Mouse (Mus musculus): ENCODE data around the gene Uqcr10.
A peak's percentile ranks its signal among the peaks of the same experiment; 100 is the strongest.
"Not testable (repeated sequence)": the region's sequence is repeated elsewhere in the genome, so short reads cannot be mapped to it uniquely, and the experiment has no call there.

The Uqcr10 gene

DNA sequence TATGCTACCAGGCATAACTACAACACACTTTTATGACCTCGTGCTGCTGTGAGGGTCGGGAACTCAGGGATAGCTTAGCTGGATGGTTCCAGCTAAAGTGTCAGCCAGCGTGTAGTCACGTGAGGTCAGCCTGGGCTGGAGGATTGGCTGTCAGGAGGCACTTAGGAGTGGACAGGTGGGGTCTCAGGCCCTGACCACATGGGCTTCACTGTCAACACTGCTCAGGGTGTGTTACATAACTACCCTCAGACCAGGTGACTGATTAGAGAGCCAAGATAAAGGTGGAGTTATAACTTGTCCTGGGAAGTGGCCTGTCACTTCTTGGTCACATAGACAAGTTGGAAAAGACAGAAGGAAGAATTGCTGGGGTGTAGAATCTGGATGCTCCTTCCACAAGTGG is 11.5 kb upstream of the Uqcr10 start:
- no peak for DNase-seq (ENCODE audit: low spot score)

DNA sequence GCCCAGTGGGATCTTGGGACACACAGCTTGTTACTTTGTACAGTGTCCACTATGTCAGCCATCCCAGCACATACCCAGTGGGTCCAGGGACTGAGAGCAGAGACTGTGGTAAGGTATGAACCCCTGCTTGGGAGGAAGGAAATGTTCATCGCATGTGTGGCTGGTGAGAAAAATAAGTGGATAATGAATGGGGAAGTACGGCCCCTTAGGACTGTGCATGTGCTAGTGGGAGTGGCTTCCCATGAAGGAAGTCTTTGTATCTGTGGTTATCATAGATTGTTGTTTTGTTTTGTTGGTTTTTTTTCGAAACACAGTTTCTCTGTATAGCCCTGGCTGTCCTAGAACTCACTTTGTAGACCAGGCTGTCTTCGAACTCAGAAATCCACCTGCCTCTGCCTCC is 10.6 kb upstream of the Uqcr10 start:
- no peak for DNase-seq (ENCODE audit: low spot score)

DNA sequence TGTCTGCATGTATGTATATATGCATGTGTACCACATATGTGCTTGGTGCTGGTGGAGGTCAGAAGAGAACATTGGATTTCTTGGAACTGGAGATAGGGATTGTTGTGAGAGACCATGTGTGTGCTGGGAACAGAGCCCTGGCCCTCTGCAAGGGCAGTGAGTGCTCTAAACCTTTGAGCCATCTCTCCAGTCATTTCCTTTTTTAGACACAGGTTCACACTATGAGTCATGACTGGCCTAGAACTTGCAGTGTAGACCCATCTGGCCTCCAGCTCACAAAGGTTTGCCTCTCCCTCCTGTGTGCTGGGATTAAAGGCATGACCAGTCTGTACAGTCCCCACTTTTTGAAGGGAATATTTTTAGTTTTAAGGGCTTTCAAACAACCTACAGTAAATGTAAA is 8.7 kb upstream of the Uqcr10 start:
- DNase-seq (ENCODE audit: low spot score): no peak

DNA sequence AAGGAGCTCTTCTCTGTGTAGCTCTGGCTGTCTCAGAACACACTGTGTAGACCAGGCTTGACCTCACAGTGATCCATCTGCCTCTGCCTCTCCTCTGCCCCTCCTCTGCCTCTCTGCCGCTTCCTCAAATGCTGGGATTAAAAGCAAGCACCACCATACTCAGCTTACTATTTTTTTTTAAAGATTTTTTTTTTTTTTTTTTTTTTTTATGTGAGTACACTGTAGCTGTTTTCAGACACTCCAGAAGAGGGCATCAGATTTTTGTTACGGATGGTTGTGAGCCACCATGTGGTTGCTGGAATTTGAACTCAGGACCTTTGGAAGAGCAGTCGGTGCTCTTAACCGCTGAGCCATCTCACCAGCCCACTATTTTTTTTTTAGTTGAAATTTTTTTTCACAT is 6.0 kb upstream of the Uqcr10 start:
- DNase-seq (ENCODE audit: low spot score): not testable (repeated sequence)

DNA sequence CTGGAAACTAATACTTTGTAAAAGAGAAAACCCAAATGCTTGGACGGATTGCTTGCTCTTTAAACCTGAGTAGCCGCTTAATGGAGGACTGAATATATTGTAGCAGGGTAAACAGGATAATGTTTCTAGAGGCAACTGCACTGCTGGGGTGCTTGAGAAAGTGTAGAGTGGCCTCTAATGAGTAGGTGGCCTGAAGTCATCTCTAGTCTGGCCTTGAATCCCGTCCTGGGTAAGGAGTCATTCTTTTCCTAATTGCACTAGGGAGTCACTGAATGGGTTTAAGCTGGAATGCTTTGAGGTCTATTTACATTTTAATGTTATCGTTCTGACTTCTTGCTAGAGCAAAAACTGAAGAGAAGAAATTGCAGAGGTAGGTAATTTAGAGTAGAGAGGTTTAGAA is 1.0 kb upstream of the Uqcr10 start:
- no peak for DNase-seq (ENCODE audit: low spot score)

DNA sequence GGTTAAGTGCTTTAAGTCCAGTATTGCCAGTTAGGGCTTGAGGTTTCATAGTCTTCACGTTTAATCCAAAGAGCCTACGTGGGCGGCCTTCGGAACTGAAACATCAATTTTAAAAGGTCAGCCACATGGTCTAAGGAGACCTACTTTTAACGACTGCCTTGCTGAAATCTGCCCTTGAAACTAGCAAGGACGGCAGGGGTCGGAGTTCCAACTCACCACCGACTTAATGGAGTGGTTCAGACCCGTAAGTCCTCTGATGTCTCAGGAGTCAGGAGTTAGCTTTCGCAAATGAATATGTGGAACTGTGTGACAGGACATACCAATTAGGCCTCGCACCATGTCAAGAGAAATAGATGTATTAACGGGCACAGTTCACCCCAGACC is 462 bp downstream of the Uqcr10 start:
- no peak for DNase-seq (ENCODE audit: low spot score)

DNA sequence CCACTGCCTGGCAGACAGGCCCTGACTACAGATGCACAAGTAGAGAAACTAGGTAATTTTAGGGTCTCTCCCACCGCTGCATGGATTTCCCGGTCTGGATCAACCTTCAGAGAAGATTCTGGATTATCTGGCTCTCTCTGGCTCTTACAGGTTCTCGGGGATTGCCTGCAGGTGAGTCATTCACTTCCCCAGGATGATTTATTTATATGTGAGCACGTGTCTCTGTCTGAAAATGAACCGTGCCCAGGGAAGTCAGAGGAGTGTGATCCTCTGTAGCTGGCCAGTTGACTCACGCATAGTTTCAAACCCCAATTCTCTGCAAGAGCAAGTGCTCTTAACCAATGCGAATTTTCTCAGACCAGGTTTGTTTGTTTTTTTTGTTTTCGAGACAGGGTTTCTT is 3.4 kb downstream of the Uqcr10 start:
- no peak for DNase-seq (ENCODE audit: low spot score)

DNA sequence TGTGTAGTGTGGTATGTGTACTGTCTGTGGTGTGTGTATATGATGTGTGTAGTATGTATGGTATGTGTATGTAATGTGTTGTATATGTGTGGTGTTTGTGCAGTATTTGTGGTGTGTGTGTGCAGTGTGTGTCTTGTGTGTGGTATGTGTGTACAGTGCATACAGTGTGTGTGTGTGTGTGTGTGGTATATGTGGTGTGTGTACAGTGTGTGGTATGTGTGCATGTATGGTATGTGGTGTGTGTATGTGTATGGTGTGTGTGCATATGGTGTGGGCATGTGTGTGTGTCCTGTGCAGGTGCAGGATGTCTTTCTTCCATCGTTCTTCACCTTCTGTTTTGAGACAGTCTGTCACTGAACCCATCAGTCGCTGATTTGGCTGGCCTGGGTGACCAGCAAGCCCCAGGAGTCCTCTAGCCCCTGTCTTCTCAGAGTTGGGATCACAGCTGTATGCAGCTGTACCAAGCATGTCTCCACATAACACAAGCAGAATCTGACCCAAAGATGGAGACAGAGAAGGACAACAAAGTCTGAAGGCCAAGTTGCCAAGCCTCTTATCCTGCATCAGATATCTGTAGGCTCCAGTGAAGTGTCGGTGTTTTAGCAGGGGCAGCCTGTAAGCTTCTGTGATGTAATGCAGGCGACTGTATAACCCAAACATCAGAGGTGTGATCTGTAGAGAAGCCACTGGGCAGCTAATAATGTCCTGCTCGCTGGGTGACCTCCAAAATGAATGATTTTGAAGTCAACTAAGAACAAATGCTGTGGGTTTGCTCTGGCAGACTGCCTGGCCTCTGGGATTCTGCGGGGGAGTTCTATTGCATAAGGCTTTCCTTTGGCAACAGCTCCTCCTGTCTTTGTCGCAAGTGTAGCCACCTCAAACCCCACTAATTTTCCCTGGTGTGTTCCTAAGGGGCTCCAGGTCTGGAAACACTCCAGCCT is 6.8 kb downstream of the Uqcr10 start:
- DNase-seq (ENCODE audit: low spot score): peak; percentile 87

DNA sequence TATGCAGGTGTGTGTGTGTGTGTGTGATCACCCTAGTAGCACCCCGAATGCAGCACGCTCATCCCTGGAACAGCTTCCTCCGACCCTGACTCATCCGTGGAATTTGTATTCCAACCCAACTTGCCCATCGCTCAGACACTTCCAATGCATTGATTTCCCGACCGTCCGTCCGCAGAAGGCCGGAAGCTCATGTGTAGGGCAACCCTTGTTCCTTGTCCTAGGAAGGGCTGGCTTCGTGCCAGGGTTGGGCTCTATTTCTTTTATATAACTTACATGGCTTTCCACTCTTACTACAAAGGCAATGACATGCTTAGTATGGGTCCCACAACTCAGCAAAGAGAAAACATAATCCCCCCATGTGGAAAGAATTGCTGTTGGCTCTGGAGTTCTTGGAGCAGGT is 12.0 kb downstream of the Uqcr10 start:
- peak; percentile 58 for DNase-seq (ENCODE audit: low spot score)

DNA sequence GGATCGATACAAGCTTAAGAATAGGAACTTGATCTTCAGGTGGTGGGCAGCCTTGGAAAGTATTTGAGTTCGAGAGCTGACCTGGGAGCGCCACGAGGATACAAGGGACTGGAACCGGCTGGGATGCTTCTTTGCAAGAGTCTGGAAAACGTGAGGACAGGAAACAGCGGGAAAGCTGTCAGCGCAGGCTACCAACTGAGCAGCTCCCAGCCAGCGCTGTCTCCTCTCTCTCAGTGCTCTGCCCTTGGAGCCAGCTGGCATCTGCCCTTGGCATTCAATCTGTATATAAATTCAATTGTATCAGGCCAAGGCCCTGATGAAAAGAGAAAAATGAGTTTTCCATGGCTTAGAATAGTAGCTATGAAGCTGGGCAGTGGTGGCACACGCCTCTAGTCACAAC is 12.9 kb downstream of the Uqcr10 start:
- DNase-seq (ENCODE audit: low spot score): no peak

DNA sequence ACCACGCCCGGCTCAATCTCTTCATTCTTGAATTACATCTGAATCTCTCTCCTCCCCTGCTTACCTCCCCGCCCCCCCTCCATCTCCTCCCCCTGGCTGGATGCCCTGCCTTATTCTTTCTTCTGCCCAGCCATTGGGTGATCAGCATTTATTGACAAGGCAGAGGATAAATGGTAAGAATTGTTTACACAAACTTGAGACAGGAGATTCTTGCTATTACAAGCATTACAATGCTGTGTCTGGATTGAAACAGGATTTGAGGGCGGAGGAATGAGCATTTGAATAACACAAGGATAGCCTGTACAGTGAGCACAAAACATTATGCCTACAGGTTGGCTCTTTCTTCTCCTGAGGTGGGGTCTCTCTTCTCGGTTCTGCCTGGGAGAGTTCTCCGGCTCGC is 13.8 kb downstream of the Uqcr10 start:
- DNase-seq (ENCODE audit: low spot score): no peak

DNA sequence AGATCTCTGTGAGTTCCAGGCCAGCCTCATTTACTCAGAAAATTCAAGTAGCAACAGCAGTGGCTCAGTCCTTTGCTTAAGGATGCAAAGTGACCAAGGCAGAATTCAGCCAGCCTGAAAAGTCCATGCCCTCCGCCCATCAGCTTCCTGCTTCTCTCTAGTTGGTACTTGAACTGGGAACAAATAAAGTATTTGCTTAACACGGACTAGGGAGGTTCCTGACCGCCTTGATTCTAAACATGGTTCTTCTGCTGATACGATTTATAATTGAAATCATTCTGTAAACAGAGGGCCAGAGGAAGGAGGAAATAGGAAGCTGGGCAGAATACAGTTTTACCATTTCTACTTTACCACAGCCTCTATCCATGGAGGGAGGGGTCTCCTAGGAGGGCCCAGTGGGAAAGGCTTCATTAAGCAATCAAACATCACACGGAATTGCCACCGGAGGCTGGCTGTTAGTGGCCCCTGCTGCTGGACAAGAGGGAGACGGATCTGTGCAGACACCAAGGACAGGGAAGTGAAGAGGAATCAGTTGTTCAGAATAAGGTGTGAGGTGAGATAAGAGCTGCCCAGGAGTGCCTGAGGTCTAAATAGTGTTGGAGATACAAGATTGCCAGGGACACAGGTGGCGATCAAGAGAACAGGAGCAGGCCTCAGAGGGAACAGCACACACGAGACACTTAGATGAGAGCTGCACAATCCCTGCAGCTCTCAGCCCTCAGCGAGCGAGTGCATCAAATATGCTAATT is 15.3 kb downstream of the Uqcr10 start:
- no peak for DNase-seq (ENCODE audit: low spot score)

DNA sequence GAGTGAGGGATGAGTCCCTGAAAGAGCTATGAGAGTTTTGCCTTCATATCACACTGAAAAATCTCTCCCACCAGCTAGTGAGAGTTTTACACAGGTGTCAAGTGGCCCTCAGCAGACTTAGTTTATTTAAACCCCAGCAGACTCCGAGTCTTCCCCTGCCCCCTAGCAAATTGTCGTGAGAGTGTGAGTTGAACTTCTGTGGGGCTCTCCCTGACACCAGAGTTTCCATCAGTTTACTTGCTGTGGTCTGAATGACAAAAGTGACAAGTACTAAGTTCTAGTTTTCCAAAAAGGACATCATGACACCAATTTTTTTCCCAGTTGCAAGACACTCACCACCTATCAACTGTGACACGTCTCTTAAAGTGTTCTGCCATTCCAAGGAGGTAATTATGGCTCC is 16.3 kb downstream of the Uqcr10 start:
- no peak for DNase-seq (ENCODE audit: low spot score)

DNA sequence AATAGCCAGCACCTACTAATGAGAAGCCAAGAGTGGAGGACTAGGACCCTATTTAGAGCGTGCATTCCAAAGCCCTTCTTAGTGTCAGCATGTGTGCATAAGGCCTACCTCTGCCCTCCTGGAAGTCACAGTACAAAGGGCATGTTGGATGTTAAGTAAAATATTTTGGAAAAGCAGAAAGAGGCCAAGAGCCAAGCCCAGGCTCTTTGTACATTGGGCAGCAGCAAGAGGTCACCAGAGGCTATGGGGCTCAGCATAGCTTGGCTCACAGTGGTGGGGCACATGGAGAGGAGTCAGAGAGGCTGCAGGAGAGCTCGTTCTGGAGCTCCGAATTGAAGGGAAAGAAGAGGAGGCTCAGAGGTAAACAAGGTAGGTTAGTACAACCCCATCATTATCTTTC is 17.1 kb downstream of the Uqcr10 start:
- DNase-seq (ENCODE audit: low spot score): no peak

DNA sequence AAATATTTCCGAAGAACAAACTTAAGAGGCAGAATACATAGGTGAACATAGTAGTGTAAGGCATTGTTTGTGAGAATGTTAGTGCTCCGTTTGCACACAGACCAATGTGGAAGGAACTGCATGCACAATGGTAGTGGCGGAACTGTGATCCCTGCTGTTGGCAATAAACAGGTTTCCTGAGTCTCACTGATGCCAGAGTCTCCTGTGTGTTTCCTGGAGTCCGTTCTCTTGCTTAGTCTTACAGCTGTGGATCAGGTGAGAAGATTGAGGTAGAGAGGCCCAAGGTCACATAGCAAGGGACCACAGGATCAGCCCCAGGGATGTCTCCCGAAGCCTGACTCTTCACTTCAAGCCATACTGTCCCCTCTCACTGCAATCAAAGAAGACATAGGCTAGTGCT is 18.6 kb downstream of the Uqcr10 start:
- no peak for DNase-seq (ENCODE audit: low spot score)

DNA sequence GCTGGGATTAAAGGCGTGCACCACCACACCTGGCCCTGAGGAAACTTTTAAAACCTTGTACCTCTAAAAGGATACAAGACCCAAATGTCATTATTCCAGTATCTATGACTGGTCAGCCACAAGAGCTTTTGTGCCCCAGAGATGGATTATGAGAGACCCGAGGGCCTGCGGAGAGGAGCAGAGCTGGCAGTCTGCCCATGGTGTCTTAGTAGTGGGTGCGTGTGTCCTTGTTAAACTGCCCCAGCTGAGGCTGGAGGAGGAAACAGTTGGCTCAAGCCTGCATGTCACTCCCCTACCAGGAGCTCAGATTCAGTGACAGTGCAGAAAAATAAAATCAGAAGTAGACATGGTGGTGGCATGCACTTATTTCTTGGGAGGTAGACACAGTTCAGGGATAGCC is 19.1 kb downstream of the Uqcr10 start:
- peak; percentile 72 for DNase-seq (ENCODE audit: low spot score)

DNA sequence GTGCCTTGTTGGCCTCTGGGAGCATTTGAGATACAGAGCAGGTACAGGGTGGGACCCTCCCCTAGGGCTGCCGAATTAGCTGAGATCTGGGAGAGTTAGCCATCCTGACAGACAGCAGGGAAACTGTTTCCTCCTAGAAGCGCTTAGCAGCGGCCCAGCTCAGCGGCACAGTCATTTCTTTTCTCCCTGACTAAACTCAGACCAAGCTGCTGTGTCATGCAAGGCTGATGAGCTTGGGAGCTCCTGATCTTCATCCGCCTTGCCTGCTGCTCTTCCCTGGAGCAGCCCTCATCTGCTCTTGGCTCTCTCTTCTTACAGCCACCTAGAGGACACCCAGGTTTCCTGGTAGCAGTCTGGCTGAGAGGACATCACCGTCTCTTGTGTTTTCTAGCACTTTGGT is 20.0 kb downstream of the Uqcr10 start:
- DNase-seq (ENCODE audit: low spot score): no peak

DNA sequence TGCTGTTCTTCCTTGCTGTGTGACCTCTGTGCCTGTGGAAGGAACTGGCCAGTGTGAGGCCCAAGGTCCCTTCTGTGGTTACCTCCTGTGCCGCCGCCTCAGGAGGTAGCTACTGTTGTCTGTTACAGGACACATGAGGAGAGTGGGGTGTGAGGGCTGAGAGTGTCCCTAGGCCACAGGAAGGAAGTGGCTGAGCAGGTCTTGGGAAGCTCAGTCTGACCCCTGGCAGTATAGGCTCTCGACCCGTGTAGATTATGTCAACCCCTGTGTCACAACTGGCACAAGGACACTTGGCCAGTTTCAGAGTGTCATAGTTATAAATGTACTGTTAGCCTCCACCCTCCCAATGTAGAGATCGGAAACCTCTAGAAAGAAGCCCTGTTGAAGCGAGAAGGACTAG is 20.6 kb downstream of the Uqcr10 start:
- DNase-seq (ENCODE audit: low spot score): no peak

DNA sequence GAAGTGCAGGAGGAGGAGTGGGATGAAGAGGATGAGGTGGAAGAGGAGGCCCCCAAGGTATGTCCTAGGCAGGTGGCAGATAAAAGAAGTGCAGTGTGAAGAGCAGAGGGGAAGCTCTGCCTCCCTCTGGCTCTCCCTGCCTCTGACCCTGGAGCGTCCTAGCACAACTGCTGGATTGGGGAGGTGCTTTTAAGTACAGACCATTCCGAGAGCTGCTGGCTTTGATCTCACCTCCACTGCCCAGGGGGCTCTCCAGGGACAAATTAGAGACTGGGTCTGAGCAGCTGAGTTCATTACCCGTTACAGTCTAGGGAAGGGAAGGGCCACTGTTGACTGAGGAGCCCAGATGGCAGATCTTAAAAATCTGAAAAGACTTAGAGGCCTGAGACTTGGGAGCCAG is 24.0 kb downstream of the Uqcr10 start:
- DNase-seq (ENCODE audit: low spot score): no peak

DNA sequence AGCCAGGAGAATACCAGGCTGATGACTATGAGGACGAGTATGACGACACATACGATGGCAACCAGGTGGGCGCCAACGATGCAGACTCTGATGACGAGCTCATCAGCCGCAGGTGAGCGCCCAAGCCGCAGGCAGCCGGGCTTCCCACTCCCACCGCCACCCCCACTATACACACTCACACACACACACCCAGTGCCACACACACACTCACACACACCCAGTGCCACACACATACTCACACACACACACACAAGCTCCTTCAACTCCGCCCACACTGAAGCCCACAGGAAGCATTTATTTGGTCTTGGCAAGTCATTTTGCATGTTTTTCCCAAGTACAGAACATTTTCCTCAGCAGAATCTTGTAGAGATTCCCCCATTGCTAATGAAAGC is 24.7 kb downstream of the Uqcr10 start:
- no peak for DNase-seq (ENCODE audit: low spot score)

DNA sequence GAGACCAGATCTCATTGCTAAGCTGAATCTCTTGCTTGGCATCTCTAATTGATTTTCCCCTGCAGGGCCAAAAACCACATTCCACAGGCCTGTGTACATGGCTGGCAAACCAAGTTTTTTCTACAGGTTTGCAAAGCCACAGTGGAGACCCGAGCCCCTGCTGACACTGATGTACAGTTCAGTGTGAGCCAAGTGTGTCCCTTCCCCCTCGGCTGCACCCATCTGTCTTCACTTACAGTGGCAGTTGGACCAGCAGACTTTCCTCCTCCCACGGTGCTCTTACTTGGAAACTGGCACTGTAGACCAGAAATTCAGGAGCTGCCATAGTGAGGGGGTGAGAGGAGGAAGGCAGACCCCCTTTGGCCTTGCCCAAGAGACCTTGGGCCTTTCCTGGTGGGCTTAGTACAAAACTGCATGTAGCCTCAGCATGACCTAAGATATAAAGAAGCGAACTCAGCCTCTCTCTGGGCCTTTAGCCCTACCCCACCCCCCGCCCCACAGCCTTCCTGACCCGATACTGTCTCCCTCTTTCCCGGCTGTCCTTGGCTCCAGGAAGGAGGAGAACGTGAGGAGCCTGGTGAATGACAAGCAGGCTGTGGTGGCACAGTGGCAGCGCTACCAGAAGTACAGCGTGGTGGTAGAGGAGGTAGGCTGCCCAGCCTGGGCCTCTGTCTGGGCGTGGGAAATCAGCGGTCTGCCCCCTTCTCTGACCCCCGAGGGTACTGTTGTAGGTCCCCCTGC is 25.3 kb downstream of the Uqcr10 start:
- no peak for DNase-seq (ENCODE audit: low spot score)

DNA sequence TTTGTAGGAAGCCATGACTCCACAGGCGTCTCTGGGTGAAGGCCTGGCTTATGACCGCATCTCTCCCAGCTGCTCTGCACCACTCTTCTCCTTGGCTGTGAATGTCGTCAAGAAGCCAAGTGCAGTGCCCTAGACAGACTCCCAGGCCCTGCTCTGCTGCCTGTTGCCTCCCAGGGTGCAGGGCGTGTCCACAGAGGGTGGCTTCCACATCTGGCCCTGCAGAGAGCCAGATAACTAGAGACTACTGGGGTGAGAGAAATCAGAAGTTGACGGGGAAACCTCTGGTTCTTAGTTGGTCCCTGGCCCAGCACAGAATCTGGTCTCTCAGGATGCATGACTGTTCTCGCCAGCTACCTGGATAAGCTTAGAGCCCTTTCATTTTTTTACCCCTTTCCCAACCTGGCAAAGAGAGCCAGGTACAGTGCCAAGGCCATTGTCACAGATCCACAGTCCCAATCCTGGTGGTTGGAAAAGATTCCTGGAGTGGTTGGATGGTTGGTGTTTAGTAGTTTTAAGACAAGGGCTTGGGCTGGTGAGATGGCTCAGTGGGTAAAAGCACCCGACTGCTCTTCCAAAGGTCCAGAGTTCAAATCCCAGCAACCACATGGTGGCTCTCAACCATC is 26.8 kb downstream of the Uqcr10 start:
- no peak for DNase-seq (ENCODE audit: low spot score)

All from testis, postnatal 10 days (tissue).